Mouse (Mus musculus): ENCODE results near the gene Spem2. TPM values are rescaled to one million over a fixed set of nuclear protein-coding genes. Genes with fewer than 3 reads are reported as not detected.
"Not testable (repeated sequence)": the region's sequence is repeated elsewhere in the genome, so short reads cannot be mapped to it uniquely, and the experiment has no call there.

Gene Spem2
- polyA plus RNA-seq (2012; rRNA removed), result not detected in 2 replicates

GRCm38 (mm10) chr11:69818365-69818764, at the start of gene Spem2:
Gene Spem2, minus strand, starts transcription at chr11:69818465.
- WGBS, result 76% methylated on average over 2 of the region's 2 CpGs
- H3K4me3 ChIP-seq (replicated peaks; ENCODE audit: extremely low read depth, low read depth, low read length), result no peak within 1 kb of the TSS
- no peak for DNase-seq
- H3K4me1 ChIP-seq (ENCODE audit: control insufficient read depth, insufficient read depth, low read length), result no peaks in the 10 kb centered on the region
- TF ChIP-seq CTCF (IDR thresholded peaks at IDR 0.05; ENCODE audit: insufficient read depth, low read length) (no peak), POLR2A (IDR thresholded peaks at IDR 0.05; ENCODE audit: borderline replicate concordance, extremely low read depth, low read depth, low read length) (no peak)

GRCm38 (mm10) chr11:69867335-69867734, 49.1 kb upstream of the Spem2 start:
- no peak for TF ChIP-seq POLR2A (IDR thresholded peaks at IDR 0.05; ENCODE audit: borderline replicate concordance, extremely low read depth, low read depth, low read length)
- no peak for TF ChIP-seq CTCF (IDR thresholded peaks at IDR 0.05; ENCODE audit: insufficient read depth, low read length)
- WGBS, result 47% methylated on average over 9 of the region's 9 CpGs
- DNase-seq, result no peak
- Histone ChIP-seq H3K4me1 (ENCODE audit: control insufficient read depth, insufficient read depth, low read length) (no peaks in the 10 kb centered on the region; the same call in 1 of the 2 replicates), H3K4me3 (replicated peaks; ENCODE audit: extremely low read depth, low read depth, low read length) (no peak overlapping the region)

DNA sequence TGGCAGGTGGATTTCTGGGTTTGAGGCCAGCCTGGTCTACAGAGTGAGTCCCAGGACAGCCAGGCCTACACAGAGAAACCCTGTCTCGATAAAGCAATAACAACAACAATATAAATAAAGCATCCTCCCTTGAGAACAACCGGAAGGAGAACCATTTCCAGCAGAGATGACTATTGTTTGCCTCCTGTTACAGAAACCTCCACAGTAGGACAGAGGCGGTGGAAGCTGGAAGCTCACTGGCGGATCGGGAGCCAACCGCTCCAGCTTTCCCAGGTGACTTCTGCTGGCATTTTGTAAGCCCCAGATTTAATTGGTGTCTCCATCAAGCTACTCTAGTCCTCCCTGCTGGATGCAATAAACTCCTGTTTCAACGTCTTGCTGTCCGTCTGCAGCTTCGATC, 47.3 kb upstream of the Spem2 start:
- DNase-seq, result no peak
- H3K4me3 ChIP-seq (replicated peaks; ENCODE audit: extremely low read depth, low read depth, low read length), result no peak overlapping the region
- no peak for TF ChIP-seq CTCF (IDR thresholded peaks at IDR 0.05; ENCODE audit: insufficient read depth, low read length)
- no peak; the same call in 1 of the 2 replicates for TF ChIP-seq POLR2A (IDR thresholded peaks at IDR 0.05; ENCODE audit: borderline replicate concordance, extremely low read depth, low read depth, low read length)
- H3K4me1 ChIP-seq (ENCODE audit: control insufficient read depth, insufficient read depth, low read length), result no peaks in the 10 kb centered on the region; the same call in 1 of the 2 replicates
- WGBS, result 63% methylated on average over 9 of the region's 9 CpGs

GRCm38 (mm10) chr11:69864138-69864860, 46.0 kb upstream of the Spem2 start:
- 48% methylated on average over 8 of the region's 8 CpGs for WGBS
- Histone ChIP-seq H3K4me3 (replicated peaks; ENCODE audit: extremely low read depth, low read depth, low read length) (no peak overlapping the region), H3K4me1 (ENCODE audit: control insufficient read depth, insufficient read depth, low read length) (no peaks in the 10 kb centered on the region; the same call in 1 of the 2 replicates)
- no peak for DNase-seq
- TF ChIP-seq POLR2A (IDR thresholded peaks at IDR 0.05; ENCODE audit: borderline replicate concordance, extremely low read depth, low read depth, low read length) (no peak), CTCF (IDR thresholded peaks at IDR 0.05; ENCODE audit: insufficient read depth, low read length) (no peak)

- not testable (repeated sequence) for DNase-seq; H3K4me3 ChIP-seq (replicated peaks; ENCODE audit: extremely low read depth, low read depth, low read length); H3K4me1 ChIP-seq (ENCODE audit: control insufficient read depth, insufficient read depth, low read length)
- 68% methylated on average over 3 of the region's 3 CpGs for WGBS
Observed at GRCm38 (mm10) chr11:69863729-69864128, 45.5 kb upstream of the Spem2 start.

- DNase-seq, result peak; percentile 66
- no peak for TF ChIP-seq CTCF (IDR thresholded peaks at IDR 0.05; ENCODE audit: insufficient read depth, low read length)
- TF ChIP-seq POLR2A (IDR thresholded peaks at IDR 0.05; ENCODE audit: borderline replicate concordance, extremely low read depth, low read depth, low read length), result peak; percentile 41; the same call in 1 of the 2 replicates
- WGBS, result 31% methylated on average over 29 of the region's 30 CpGs
- H3K4me3 ChIP-seq (replicated peaks; ENCODE audit: extremely low read depth, low read depth, low read length), result peak within 1 kb of the TSS; percentile 63
- H3K4me1 ChIP-seq (ENCODE audit: control insufficient read depth, insufficient read depth, low read length), result peaks cover 6% of the 10 kb centered on the region
Observed at GRCm38 (mm10) chr11:69858113-69858998, 40.1 kb upstream of the Spem2 start, which contains the start of gene Tnk1. Gene Tnk1, minus strand, starts transcription at chr11:69858730.

- TF ChIP-seq POLR2A (IDR thresholded peaks at IDR 0.05; ENCODE audit: borderline replicate concordance, extremely low read depth, low read depth, low read length) (no peak), CTCF (IDR thresholded peaks at IDR 0.05; ENCODE audit: insufficient read depth, low read length) (no peak)
- WGBS, result 34% methylated on average over 16 of the region's 16 CpGs
- no peak for DNase-seq
- Histone ChIP-seq H3K4me3 (replicated peaks; ENCODE audit: extremely low read depth, low read depth, low read length) (no peak overlapping the region), H3K4me1 (ENCODE audit: control insufficient read depth, insufficient read depth, low read length) (peaks cover 12% of the 10 kb centered on the region)
Observed at GRCm38 (mm10) chr11:69855347-69855746, 37.1 kb upstream of the Spem2 start.

- 58% methylated on average over 10 of the region's 10 CpGs for WGBS
- Histone ChIP-seq H3K4me1 (ENCODE audit: control insufficient read depth, insufficient read depth, low read length) (peaks cover 16% of the 10 kb centered on the region), H3K4me3 (replicated peaks; ENCODE audit: extremely low read depth, low read depth, low read length) (no peak overlapping the region)
- TF ChIP-seq CTCF (IDR thresholded peaks at IDR 0.05; ENCODE audit: insufficient read depth, low read length) (no peak), POLR2A (IDR thresholded peaks at IDR 0.05; ENCODE audit: borderline replicate concordance, extremely low read depth, low read depth, low read length) (no peak)
- no peak for DNase-seq
Observed at GRCm38 (mm10) chr11:69854680-69855079, 36.4 kb upstream of the Spem2 start.

- H3K4me1 ChIP-seq (ENCODE audit: control insufficient read depth, insufficient read depth, low read length), result peaks cover 22% of the 10 kb centered on the region
- no peak for DNase-seq
- WGBS, result 41% methylated on average over 7 of the region's 7 CpGs
- no peak for TF ChIP-seq CTCF (IDR thresholded peaks at IDR 0.05; ENCODE audit: insufficient read depth, low read length)
- no peak for TF ChIP-seq POLR2A (IDR thresholded peaks at IDR 0.05; ENCODE audit: borderline replicate concordance, extremely low read depth, low read depth, low read length)
- no peak overlapping the region for H3K4me3 ChIP-seq (replicated peaks; ENCODE audit: extremely low read depth, low read depth, low read length)
Observed at GRCm38 (mm10) chr11:69853994-69854393, 35.7 kb upstream of the Spem2 start.

Measured in lung, adult 2 months (tissue).